Mouse (Mus musculus): Measurements from ENCODE around the gene Mgat5.

Mgat5 gene

DNA sequence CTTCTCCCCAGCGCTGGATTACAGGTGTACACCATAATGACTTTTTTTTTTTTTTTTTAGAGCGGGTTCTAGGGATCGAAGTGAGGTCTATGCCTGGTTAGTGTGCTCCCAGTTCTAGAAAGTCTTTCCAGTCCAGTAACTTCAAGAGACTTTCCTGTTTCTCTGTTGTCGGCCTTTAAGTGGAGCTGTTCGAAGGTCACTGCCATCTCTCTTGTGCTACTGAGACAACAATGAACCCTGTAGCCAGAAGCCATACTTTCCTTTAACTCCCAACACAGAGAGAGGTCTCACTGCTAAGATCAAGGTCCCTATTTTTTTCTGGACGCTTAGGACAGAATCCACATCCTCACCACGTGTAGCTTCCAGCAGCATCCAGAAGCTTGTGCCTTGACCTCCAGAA is 13.4 kb downstream of the Mgat5 start:
- DNase-seq: no peak

DNA sequence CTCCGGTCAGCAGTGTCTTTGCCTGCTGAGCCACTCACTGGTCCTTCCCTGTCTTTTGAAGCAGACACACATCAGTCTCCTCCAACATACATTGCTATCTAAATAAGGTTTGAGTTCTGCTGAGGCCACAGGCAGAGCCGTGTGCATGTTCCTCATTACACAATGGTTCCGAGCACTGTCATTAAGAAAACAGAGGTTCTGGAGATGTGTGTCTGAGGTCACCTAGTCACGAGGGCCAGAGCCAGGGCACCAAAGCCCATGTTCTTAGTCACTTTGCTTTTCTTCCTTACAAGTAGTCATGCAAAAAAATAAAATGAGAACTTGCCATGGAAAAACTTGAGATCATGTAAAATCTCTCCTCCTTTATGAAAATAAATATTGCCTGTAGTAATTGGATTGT is 14.3 kb downstream of the Mgat5 start:
- no peak for DNase-seq

DNA sequence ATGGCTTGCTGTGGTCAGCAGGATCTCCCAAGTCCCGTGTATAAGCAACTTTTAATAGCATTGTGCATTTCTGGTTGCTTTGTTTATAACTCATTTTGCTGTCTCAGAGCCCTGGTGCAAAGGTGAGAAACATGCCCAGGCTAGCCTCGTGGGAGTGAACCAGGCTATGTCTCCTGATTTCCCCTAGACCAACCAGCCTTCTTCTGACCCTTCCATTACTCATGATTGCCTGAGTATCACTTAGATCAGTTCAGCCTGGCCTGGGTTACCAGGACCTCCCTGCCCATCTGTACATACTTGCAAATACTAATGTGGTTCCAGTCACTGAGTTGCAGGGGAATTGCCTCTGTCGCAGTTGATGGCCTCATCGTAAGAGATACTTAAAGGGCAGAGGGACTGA is 14.8 kb downstream of the Mgat5 start:
- DNase-seq: no peak

DNA sequence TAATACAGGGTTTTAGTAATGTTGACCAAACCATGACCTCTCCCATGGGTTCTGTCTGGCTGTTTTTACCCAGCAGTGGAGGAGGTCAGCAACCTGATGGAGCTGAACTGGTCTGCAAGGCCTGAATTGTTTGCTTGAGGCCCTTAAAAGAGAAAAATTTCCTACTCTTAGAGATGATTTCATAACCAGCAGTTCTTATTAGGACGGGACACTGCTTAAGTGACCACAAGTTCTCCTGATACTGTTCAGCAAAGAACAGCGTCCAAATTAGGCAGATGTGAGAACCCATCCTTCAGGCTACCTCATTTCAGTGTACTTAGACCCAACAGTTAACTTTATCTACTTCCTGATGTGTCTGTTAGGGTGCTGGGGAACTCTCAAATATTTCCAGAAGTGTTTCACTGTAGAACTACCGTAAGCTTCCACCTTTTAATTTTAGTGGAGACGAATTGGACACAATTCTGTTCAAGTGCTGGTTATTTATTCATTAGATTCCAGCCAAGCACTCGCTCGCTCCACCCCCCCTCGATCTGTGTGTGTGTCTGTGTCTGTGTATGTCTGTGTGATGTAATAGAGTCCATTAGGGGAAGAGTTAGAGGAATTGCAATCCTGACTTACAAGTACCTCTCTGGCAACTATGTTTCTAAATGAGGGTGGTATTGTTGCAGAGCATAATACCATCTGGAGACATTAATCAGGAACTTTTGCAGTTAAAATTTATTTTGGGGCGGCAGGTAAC is 17.4 kb downstream of the Mgat5 start:
- DNase-seq: no peak

DNA sequence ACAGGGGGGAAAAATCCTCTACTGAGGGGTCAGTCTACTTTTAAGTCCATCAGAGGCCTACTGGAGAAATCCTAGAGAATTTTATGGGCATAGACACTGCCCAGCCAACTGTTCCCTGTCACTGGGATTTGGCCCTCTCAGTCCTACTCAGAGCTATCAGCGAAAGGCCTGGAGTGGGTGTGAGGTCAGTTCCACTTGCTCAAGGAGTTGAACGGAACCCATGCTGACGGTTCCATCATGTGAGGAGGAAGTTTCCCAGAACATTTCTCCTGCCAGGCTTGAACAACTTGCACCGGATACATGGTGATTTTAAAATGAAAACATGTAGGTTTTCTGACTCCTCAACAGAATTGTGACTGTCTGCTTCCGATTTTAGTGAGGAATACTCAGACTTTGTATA is 20.2 kb downstream of the Mgat5 start:
- DNase-seq: no peak

DNA sequence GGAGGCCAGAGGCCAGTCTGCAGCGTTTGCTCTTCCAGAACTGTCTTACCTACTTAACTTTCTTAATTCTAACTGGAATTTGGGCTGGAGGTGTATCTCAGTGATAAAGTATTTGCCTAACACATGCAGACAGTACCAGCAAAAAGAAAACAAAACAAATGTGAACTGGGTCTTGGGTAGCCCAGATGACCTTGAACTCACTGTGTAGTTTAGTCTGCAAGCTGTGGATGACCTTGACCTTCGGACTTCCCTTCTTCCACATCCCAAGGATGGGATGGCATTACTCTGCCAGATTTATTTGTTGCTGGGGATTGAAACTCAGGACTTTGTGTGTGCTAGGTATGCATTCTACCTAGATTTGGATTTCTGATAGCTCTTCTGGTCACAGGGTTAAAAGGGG is 24.2 kb downstream of the Mgat5 start:
- no peak for DNase-seq

DNA sequence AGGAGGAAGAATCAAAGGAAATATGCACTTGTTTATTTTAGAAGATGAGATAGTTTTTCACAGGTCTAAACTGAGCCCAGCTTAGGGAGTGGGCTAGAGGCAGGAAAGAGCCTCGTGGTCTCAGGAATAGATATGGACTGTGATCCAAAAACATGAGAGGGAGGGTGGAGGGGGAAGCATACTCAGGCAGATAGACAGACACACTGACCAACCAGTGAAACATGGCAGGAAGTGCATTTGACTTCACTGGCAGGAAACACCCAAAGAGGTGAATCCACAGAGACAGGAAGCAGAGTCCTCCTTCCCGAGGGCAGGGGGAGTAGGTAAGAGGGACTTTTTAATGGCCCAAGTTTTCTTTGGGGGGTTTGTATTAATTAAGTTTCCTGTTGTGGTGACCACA is 25.7 kb downstream of the Mgat5 start:
- peak; percentile 25 for DNase-seq

DNA sequence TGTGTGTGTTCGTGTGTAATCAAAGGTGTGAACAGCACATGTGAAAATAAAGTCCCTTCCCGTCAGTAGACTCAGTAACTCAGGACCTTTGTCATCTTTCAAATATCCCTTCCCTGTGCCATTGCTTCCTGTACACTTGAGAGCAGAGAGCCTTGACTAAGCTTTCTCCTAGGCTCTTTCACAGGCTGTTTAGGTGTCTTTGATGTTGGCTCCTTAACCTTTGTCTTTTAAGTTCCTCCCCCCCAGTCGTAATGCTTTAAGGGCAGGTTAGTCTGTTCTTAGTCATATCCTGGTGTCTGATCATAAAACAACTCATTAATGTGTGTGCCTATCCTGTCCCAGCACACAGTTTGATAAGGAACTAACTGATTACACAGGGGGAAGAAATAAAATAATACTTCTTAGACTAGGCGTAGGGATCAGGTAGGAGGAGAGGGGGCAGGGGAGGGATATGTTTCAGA is 28.4 kb downstream of the Mgat5 start:
- no peak for DNase-seq

DNA sequence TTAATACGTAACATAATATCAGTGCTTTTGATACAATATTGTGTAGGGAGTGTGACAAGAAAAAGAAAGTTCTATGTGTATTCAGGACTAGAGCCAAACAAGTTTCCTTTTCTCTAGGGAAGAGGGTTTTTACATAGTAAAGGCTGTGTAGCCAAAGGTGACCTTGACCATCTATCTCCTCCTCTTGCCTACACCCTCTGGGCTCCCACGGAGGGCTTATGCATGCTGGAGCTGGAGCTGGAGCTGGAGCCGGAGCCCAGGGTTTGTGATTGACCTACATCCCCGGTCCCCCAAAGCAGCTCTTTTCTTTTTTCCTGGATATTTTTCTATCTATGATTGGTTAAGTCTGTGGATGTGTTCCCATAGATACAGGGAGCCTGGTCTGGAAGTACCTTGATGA is 30.3 kb downstream of the Mgat5 start:
- no peak for DNase-seq

DNA sequence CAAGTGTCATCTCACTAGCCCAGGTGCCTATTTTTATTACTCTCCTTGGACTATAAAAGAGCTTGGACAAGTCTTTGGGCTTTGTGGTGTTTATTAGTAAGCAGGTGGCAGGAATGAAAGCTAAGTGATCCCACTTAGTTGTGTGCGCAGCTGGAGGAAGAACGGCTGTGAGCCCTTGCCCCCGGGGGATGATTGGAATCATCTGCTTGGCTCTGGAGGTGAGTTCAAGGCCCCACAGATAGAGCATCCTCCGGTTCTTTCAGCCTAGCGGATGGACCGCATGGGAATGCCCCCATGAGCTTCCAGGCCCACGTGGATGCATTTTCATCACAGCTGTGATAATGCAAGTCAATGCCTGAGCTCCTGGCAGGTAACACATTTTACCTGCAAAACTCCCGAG is 31.6 kb downstream of the Mgat5 start:
- no peak for DNase-seq

DNA sequence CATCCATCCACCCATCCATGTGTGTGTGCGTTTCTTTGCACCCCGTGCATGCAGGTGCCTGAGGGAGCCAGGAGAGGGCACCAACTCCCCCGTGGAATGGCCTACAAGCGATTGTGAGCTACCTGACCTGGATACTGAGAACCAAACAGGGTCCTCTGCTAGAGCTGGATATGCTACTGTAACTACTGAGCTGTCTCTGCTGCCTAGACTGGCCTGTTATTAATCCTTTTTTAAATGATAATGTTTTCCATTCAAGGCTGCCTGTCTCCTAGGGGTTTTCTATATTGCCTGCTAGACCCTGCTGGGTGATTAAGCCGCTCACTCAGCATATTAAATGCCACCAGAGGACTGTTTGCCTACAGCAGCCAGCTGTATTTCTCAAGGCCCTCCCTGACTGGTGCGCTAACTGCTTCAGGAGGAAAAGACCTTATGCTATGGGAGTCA is 34.1 kb downstream of the Mgat5 start:
- DNase-seq: no peak

DNA sequence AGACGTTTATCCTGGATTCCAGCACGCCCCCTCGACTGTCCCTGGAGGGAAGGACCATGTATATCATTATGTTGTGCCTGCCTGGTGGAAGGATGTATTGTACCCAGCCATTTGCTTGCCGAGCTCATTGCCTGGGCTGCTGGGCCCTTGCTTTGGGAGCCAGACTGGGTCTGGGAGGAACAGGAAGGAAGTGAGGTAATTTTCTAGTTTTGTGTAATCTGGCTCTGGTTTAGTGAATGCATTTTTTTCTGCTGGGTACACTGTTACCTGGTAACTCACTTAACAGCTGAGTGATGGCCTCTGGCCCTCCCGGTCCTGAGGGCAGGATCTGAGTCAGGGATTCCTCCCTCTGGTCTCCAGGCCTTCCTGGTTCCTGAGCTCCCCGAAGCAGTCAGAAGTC is 35.1 kb downstream of the Mgat5 start:
- DNase-seq: no peak

DNA sequence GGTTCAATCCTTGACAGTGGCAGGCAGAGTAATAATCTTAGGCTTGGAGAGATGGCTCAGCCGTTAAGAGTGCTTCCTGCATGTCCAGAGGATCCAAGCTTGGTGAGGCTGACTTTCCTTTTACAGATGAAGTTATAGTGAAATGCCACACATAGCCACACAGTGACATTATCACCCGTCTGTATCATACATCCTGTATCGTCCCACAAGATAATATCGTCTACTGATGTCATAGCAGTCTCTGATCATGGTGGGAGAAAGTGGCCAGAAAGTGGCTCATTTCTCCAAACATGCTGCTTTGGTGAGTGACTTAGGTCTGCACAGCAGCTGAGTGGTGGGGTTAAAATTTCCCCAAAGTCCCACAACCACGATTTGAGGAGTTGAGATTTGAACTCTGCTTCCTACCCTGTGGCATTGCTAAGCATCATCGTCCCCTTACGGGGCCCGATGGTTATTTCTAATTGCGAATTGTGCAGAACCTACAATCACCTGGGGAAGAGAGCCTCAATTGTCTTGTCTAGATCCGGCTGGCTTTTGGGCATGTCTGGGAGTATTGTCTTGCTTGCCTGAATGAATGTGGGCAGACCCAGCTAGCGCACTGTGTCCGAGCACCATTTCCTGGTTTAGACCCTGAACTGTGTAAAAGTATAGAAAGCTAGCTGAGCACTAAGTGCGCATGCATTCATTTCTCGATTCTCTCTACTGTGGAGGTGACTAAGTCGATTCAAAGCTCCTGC is 37.5 kb downstream of the Mgat5 start:
- DNase-seq: no peak

DNA sequence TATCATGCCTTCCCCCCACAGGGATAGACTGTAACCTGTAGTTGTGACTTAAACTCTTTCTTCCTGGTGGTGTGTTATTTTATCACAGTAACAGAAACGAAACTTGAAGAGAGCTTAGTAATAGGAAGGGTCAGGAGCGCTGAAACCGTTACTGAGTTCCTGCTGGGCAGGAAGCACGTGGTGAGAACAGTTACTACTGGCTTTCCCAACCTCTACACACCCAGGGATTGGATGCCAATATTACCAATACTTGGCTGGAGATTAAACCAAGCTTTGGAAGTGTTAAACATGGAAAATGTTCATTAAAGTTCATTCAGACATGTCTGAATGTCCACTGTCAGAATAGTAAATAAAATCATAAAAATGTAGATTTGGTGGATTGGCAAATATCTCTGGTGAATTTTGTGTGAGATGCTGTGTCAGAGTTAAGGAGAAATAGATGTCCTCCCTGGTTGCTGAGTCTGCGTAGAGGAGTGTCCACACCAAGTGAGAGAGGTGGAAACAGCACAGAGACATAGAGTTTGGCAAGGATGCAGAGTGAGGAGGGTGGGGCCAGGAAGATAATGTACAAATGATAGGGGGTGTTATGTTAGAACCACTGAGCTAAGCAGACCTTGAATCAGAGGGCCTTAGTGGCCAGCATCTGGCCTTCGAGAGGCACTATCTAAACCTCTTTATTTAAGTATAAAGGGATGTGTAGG is 38.2 kb downstream of the Mgat5 start:
- DNase-seq: no peak

DNA sequence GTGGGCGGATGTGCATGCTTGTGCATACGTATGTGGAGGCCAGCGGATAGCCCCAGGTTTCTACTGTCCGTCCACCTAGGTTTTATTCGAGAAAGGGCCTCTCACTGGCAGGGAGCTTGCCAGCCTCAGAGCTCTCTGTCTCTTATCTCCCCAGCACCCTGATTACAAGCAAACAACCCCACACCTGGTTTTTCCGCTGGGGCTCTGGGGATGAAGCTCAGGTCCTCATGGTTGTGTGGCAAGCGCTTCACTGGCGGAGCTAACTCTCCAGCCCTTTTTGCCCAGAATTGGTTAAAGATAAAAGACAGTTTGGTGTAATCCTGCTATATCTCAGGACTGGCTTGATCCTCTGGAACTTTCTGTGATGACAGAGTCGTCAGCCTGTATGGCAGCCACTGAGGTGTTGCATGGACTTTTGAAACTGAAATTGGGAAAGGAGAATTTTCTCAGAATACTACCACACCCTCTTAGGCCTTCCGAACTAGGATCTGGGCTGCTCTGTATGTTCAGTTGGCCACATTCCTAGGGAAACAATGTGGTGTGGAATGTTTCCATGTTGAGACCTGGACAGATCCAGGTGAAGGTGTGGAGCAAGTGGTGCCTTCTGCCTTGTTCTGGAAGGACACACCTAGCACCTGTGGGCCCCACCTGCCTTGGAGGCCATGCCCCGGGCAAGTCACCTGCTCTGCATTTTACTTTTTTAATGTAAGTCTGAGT is 39.4 kb downstream of the Mgat5 start:
- no peak for DNase-seq

DNA sequence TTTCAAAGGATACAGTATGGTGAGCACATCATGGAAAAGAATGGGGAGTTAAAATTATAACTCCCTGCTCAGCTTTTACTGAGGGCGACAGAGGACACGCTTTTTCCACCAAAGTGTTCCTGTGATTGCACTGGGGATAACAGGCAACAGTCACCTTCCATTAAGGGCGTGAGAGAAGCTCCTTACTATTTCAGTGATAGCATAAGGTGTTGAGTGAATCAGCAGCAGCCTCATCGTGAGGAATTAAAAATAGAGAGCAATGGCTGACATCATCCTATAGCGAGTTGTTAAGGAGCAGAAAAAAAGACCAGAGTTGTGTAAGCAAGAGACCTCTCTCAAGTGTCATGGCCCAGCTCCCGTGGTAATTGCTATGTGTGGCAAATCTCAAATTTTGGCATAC is 41.3 kb downstream of the Mgat5 start:
- DNase-seq: no peak

DNA sequence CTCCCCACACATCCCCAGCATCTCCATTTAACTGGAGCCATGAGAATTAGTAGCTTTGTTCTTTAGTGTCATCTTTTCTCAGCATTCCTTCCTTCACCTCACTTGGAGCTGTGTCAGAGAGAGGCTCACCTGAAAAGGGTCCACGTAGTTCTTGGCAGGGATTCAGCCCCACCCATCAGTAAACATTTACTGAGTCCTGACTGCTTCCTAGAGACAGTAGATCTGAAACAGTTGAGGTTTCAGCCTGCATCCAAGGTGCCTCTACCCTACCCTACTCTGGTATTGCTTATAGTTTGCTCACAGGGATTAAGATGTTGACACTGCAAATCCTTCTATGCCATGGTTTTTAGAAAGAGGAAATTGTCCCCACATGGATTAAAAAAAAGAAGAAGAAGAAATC is 43.6 kb downstream of the Mgat5 start:
- DNase-seq: peak; percentile 53

DNA sequence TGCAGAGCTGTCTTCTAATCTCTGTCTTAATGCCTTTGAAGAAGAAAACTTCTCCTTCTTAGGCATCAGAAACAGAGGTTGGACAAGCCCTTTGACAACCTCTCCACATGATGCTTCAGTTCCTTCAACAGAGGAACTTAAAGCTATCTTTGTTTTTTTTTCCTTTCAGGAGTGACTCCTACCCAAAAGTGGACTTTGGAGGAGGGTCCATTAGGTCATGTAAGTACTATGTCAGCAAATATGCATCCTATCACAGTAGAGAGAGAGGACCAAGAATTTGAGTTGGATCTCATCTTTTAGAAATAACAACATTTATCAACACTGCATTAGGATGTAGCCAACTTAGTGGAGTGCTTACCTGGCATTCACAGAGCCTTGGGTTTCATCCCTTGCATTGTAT is 44.8 kb downstream of the Mgat5 start:
- no peak for DNase-seq

DNA sequence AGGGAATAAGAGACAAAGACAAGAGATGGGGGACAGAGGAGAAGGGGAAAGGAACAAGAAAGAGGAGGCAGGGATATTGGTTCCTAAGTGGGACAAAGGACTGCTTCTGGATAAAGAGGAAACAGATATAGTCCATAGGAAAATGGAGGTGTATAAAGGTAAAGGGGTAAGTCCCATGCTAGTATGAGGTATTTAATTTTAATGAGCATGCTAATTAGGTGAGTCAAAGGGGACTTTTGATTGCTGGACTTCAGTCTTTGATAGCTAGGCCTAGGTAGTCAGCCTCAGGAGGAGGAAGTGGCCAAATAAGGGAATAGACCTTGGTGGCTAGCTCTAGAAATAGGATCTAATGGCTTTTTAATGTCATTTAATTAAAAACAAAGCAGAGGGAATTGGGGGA is 45.5 kb downstream of the Mgat5 start:
- DNase-seq: no peak

DNA sequence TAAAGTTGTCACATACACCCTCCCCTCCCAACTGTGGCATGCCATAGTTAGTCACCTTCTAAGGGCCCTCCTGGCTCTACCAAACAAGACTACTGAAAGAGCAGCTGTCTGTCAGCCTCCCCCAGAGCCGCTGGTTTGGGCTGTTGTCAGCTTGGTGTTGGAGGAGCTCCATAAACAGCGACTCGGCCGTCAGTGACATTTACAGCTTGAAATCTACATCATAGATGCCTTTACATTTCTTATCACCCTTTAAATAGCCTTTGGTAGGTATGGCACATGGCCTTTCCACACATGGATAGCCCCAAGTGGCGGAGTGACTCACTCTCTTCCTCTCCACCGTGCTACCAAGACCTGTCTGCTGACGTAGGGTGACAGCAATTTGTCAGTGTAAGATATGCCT is 46.9 kb downstream of the Mgat5 start:
- DNase-seq: no peak

DNA sequence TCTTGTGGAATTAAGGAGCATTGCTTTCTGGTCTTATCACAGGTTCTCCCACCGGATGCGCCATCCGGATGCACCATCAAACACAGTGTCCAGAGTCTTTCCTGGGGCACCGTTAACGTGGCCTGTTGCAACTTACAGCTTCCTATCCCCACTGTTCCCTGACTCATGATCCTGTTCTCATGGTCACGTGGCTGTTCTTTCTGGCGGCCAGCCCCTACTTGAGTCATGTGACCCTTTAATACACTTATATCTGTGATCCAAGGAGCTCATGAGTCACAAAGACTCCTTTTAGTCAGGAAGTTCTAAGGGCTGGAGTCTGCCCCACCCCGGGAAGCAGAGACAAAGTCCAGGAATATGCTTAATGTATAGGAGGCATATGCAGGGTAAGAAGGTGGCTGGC is 52.2 kb downstream of the Mgat5 start:
- no peak for DNase-seq

DNA sequence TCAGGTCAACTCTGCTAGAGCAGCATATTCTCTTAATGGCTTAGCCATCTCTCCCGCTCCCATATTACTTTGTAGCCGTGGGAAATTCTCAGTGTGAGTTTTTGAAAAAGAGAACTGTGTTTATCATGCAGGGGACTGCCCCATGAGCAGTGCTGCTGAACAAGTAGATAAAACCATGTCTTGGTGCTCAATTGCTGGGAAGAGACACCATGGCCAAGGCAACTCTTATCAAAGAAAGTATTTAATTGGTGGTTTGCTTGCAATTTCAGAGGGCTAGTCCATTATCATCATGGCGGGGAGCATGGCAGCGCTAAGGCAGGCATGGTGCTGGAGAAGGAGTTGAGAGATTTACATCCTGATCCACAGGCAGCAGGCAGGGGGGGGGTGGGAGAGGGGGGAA is 54.9 kb downstream of the Mgat5 start:
- no peak for DNase-seq

DNA sequence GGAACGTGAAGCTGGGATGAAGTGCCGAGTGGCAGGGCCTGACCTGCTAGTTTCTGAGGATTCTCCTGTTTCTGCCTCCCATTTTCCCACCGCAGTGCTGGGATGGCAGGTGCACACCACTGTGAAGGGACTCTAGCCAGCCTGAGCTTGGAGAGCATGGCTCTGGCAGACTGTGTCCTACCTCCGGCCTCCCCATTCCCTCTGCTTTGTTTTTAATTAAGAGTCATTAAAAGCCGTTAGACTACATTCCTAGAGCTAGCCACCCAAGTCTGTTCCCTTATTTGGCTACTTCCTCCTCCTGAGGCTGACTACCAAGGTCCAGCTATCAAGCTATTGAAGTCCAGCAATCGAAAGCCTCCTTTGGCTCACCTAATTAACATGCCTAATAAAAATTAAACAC is 56.2 kb downstream of the Mgat5 start:
- DNase-seq: peak; percentile 70

Measured in kidney, postnatal 14 days (tissue).